Mouse (Mus musculus) lung, postnatal 4 days (tissue): ENCODE results near the gene Ercc6l2.

Experiments used
- DNase-seq, 2 experiments: peaks; one replicate each; pipeline ENCODE4 v3.0.0; 2021

Gene Ercc6l2

DNA sequence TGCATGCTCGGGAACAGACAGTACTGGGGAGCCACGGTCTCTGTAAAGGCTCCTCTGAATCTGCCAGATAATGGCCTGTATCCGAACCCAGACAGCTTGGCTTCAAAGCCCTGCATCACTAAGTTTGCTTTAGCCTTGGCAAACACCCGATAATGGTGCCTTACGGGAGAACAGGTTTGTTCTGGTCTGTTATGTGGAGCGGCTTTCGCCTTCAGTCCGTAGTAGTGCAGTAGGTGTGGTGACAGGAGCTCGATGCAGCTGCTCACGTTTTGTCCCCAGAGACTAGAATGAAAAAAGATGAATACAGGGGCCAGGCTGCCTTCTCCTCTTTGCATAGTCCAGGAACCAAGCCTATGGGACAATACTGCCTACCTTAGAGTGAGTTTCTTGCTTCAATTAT lies 115.5 kb downstream of the Ercc6l2 start:
- no peak for DNase-seq

DNA sequence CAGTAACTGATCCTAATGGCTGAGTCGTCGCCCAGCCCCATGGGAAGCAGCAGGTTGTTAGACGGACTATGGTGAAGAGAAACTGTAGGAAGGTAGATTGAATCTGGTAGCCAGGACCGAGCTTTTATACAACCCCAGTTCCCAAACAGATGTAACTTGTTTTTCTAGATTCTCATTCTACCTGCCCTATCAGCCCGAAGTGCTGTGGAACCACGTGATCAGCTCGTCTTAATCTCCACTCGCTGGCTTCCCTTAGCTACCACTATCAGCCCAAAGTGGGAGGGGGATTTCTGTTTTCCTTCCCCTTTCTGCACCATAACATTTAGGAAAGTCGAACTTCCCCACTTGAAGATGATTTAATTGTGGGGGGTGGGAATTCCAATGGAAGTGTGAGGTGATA lies 121.3 kb downstream of the Ercc6l2 start:
- DNase-seq: no peak

DNA sequence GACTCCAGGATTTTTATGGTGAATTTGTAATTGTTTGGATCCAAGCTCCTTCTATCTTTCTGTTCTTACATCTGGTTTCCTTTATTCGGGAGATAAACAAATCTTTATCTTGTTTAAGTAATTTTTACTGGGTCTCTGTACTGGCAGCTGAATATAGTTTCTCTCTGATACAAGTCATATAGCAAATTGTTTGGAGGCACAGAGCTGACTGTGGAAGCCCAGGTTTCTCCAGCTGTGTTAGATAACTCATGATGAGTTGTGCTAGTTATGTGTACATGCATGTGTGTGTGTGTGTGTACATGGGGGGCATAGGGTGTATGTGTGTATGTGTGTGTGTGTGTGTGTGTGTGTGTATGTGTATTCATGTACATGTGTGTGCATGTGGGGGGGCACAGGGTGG lies 125.2 kb downstream of the Ercc6l2 start:
- DNase-seq: no peak

DNA sequence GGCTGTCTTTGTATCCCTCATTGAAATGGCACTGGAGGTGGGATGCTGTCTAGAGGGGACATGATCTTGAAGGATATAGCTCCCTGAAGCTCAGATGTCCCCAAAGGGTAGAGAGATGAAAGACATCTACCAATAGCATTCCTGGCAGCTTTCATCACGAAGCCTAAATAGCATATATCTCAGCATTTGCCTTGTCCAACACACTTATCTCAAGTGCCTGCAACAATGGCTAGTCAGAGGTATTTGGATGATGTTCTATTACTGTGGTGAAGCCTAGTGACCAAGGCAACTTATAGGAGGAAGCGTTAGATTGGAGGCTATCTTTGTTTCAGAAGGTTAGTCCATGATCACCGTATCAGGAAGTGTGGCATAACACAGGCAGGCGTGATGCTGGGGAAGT lies 126.1 kb downstream of the Ercc6l2 start:
- DNase-seq: no peak

DNA sequence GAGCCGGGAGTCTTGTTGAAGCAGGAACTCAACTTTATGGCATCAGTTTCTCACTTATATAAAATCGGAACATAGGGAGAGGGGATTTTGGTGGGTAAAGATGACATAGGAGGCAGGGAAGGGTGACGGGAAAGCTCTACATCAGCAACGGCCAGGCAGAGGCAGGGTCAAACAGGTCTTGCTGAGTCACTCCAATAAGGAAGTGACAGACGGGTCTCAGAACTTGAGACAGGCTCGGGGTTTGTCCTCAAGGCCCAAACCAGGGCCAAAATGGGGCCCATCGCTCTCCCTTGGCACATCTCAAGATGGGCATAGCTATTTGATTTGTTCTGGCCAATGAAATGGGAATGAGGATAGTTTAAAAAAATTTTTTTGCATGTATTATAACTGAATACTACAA lies 128.6 kb downstream of the Ercc6l2 start:
- DNase-seq: no peak

DNA sequence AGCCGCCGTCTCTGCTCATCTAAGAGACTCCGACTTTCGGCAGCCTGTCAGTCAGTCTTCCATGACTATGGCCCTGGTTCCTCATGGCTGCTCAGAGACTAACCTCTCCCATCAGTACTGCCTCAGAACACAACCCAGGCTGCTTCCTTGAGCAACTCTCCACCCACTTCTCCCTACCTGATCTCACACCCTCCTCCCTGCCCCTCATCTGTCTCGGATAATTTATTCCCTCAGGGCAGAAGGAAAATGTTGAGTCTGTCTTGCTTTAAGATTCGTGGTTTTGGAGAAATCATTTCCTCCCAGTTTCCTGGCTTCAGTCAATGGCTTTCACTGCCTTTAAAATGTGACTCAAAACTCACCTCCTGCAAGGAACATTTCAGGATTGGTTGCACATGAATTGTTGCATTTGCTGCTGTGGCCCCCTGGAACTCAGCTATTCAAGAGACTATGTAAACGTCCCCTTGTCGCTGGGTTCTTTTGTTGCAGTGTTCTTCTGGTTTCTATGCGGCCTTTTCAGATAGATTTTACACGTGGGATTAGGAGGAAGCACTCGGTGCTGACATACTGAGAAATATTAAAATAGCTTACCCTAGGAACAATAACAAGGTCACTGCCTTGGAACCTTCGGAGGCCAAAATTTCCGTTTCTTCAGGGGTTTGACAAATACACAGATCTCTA lies 129.4 kb downstream of the Ercc6l2 start:
- no peak for DNase-seq
